Mouse (Mus musculus) spleen, postnatal 10 days (tissue): ENCODE data around the gene Stat6.

ENCODE experiments used
- DNase-seq, 2 experiments: peaks; one replicate each; pipeline ENCODE4 v3.0.0; 2021 to 2022; ENCODE audit warnings: low spot score in 2 of 2

The Stat6 gene

DNA sequence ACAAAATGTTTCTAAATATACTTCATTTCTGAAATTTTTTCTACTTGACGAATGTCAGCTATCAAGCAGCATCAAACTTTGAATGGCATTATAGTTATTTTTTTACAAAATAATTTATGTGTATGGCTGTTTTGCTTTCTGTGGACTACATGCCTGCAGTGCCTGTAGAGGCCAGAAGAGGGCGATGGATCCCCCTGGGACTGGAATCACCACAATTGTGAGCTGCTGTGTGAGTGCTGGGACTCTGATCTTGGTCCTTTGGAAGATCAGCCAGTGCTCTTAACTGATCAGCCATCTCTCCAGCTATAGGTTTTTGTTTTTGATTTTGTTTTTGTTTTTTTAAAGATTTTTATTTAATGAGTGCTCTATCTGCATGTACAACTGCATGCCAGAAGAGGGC, 28.5 kb downstream of the Stat6 start:
- peak; percentile 43 to 73 for DNase-seq

DNA sequence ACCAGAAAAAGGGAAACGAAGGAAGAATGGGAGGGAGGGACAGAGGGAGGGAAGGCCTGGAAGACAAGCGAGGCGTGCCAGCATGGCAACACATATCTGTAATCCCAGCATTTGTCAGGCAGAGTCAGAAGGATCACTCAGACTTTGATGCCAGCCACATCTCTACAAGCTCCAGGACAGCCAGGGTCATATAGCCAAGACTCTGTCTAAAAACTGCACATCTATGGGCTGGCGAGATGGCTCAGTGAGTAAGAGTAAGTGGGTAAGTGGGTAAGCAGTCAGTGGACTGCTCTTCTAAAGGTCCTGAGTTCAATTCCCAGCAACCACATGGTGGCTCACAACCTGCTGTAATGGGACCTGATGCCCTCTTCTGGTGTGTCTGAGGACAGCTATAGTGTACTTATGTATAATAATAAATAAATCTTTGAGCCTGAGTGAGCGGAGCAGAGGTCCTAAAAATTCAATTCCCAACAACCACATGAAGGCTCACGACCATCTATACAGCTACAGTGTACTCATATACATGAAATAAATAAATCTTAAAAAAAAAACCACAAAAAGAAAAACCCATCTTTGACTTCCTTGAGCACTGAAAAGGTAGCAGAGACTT, 31.4 kb downstream of the Stat6 start:
- DNase-seq = no peak

DNA sequence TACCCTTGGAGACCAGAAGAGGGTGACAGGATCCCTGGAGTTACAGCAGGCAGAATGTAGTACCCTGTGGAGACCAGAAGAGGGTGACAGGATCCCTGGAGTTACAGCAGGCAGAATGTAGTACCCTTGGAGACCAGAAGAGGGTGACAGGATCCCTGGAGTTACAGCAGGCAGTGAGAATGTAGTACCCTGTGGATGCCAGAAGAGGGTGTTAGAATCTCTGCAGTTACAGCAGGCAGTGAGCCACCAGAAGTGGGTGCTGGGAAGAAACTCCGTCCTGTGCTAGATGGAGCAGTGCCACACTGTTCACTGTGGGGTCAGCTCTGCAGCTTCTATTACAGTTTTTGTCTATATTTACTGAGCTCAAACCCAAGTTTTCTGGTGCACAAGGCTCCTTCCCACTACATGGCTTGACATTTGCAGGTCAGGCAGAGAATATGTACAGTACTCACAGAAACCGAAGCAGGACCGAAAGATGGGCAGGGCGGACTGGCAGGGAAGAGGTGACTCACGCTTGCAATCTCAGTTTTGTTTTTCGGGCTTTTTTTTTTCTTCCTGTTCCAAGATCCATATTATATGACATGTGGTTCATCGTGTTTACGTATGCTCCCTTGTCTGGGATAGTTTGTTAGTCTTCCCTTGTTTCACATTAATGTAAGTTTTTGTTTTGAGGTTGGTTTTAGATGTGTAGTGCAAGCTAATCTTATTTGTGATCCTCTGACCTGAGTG, 32.2 kb downstream of the Stat6 start:
- DNase-seq = peak; percentile 69 to 85

DNA sequence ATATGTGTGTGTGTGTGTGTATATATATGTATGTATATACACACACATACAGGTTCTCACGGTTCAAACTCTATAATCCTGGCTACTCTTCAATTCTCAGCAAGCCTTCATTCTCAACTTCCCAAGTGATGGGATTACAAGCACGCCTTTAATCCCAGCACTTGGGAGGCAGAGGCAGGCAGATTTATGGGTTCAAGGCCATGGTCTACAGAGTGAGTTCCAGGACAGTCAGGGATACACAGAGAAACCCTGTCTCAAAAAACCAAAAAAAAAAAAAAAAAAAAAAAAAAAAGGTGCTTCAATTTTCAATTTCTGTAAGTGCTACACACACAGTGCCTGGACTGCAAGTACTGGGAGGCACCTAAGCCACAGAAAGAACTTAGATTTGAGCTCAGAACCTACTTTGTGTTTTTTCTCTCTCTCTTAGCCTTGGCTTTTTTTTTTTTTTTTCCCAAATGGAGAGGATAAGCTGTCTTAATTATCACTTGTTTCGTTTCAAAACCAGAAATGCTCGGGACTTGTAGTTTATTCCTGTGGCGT, 33.1 kb downstream of the Stat6 start:
- no peak for DNase-seq

DNA sequence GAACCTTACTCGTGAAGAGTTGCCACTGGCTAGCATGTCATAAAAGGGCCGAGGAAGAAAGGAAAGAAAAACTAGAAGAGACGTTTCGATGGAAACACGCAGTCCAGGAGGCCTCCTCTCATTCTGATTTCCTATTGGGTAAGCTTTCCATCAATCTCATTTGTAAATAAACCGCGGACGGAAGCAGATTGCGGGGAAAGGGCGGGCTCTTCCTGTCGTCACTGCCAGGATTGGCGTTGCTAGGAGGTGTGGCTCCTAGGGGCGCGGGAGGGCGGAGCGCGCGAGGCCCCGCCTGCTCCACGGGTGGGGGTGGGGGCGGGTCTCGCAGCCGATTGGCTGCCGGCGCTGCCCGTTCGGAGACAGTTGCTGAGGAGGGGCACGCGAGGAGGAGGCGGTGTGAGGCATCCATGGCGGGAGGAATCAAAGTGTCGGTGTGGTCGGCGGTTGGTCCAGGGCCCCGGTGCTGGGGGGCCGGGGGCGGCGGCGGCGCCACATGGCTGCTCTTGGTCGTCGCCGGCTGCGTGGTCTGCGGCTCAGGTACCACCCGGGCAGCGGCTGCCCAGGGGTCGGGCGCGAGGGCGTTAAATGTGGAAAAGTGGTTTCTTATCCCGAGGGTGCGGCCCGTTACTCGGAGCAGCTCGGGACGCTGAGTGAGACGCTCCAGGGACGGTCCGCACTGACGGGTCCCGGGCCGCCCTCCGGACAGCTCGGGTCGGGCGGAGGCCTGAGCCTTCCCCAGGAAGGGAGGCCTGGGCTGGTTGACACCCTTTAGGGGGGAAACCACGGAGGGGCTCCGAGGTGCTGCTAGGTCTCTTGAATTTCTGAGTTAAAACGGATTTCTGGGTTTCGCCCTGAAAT, 34.1 kb downstream of the Stat6 start:
- DNase-seq = peak; percentile 80 to 94

DNA sequence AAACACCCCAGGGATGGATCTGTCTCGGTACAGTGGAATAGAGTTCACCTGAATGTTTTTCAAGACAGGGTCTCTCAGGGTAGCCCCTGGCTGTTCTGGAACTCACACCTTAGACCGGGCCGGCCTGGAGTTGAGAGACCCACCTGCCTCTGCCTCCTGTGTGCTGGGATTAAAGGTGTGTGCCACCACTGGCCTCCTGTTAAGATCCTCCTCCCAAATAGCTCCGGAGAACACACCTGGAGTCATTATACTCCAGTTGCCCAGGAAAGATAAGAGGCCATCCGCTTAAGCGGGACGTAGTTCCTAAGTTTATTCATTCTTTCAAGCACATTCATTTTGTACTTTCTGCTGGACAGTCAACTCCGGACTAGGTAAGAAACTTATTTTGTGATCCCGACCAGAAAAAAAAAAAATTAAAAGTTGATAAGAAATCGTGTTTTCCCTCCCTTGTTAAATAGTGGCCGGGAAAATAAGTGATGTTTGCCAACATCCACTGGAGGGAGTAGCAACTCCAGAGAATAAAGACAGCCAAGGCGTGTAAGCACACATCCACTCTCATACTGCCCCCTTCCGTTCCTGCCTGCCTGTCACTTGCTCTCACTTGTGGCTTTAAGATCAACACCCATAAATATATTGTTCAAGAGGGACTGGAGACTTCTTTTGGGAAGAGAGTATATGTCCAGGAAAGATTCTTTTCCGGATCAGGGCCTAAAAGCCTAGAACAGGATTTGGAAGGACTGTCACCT, 35.0 kb downstream of the Stat6 start:
- DNase-seq = peak; percentile 35 to 78

DNA sequence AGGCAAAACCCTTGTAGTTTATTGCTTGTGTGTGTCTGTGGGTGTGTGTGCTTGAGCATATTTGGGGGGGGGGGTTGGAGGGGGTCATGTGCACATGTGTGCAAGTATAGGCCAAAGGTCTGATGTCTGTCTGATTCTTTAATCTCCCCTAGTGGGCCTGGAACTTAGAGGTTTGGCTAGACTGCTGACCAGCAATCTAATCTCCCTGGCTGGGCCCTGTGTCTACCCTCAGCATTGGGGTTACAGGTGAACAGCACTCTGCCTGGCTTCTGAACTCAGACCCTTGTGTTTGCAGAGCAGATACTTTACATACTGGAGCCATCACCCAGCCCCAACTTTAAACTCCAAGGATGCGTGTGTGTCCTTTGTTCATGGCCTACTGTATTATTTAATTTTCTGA, 36.4 kb downstream of the Stat6 start:
- DNase-seq = no peak

DNA sequence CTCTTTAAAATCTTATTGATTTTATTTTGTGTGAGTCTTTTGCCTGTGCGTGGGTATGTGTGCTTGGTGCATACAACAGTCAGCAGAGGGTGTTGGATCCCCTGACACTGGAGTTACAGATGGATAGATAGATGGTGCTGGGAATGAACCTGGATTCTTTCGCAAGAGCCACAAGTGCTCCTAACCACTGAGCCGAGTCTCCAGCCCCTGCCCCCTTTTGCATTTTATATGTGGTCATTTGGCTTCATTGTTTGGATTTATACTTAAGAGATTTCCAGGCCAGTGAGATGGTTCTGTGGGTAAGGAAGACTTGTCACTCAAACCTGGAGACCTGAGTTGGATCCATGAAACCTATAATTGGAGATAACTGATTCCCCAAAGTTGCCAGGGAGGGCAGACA, 37.1 kb downstream of the Stat6 start:
- DNase-seq = no peak

DNA sequence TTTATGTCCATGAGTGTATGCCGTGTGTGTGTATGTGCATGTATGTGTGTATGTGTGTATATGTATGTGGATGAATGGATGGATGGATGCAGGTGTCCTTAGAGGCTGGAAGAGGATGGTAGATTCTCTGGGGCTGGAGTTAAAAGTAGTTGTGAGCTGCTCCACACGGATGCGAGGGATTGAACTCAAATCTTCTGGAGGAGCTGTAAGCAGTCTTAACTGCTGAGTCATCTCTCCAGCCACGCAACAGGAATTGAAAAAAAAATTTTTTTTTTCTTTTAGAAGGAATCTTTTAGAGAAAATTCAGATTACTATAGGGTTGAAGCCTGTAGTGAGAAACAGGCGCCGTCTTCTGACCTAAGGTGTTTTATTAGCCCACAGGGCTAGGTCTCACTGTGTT, 40.1 kb downstream of the Stat6 start:
- DNase-seq = no peak

DNA sequence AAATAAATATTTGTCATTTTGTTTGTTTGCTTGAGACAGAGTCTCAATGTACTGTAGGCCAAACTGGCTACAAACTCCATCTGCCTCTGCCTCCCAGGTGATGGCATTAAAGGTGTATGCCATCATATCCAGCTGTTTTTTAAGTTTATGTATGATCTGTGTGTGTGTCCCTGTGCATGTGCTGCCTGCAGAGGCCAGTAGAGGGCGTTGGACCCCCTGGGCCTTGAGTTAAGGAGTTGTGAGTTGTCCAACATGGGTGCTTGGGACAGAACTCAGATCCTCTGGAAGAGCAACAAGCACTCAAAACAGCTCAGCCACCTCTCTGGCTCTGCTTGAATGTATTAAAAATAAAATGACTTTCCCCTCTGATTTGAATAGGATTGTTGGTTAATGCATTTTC, 48.3 kb downstream of the Stat6 start:
- DNase-seq = no peak

DNA sequence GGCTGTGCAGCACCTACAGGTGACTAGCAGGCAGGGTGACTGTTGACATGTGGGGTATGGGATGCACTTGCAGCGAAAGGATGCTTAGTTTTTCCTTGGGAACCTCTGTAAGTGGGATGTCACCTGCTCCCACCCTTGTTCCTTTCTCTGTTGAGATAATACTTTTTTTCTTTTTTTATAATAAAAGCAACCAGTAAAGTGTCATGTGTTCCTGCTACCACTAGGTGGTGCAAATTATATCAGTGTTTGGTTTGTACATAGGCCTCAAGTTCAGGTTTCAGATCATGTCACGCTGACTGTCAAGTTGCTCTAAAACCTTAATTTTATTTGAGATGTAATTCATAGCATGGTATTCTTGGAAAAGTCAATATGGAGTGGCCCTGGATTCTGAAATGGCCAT, 51.9 kb downstream of the Stat6 start:
- peak; percentile 16 to 32 for DNase-seq

DNA sequence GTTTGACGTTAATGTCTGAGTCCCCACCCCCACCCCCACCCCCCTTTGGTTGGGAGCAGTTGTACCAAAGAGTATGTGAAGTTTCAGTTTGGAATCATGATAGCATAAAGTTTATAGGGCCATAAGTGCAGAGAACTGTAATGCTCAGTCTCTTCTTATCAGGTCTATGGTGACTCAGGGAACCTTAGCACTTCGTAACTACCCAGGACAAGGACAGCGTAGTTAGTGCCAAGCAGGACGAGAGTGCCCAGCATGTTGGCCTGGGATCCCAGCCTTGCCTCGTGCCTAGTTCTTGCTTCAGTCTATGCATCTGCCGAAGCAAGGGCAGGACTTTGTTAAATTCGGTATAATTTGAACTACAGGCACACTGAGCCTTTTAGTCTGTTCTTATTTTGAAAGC, 53.0 kb downstream of the Stat6 start:
- DNase-seq = no peak

DNA sequence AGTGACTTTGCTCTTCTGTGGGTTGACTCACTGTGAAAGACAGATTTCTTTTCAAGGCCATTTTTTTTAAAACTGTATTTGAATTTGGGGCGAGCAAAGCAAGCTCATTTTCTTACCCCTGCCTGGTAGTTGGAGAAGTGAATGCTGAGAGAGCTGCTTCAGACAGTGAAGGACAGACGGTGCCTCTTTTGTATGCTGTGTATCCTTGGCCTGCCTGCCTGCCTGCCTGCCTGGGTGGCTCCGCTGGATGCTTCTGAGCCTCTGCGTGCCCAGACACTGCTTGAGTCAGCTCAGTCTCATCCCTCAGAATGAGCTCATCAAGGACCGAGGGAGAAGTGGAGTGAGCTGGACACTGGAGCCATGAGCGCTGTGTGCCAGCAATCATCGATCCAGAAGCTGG, 56.2 kb downstream of the Stat6 start:
- no peak for DNase-seq

DNA sequence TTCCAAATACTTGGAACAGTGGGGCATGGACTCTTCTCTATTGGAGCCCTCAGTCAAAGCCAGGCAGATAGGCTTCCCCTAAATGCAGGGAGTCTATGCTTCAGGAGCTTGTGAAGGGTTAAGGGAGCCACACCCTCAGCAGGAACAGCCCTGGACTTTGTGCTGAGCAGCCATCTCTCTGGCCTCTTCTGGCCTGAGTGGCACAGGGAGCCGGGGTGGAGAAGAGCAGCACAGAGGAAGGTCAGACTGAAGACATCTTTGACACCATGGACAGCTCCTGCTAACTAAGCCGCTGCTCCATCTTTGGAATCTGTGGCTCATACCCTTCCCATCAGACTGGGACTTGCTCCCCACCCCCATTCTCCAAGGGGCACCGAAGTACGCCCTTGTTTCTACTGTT, 60.5 kb downstream of the Stat6 start:
- DNase-seq = no peak

DNA sequence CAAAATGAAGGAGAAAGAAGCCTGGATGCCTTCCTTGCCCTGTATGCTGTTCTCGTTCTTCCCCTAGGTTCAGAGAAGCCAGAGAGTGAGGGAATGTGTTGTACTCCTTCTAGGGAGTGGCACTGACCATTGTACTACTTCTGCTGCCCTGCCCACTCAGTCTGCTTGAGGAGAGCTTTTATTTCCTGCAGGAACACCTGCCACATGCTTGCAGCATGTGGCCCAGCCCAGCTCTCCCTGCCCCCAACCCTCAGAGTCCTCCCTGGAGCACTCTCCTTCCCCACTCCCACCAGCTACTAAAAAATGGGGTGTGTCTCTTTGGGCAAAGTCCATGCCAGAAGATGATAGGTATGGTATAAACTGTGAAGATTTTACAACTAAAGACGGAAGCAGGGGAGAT, 61.5 kb downstream of the Stat6 start:
- no peak for DNase-seq

DNA sequence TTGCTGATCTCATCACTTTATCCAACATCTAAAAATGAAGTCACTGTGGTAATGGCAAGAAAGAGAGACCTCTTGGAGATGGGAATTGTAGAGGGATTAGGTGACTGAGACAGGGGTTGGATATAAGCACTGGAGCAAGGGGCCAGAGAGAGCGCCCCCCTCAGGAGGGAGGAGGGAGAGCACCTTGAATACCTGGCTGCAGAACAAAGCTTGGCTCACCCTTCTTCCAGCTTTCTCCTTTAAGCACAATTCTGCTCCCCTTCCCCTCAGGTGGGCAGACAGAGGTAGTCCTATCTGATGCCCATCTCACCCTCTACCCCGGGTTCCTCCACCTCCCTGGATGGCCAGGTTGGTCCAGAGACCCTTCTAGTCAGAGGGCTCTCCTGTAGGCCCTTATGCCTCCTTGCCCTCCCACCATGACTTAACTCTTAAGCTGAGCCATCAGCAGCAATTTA, 62.0 kb downstream of the Stat6 start, which contains the start of gene Myo1a:
TSS of gene Myo1a (plus strand) at position 405 of the 455 bp plus-strand sequence.
- no peak for DNase-seq

DNA sequence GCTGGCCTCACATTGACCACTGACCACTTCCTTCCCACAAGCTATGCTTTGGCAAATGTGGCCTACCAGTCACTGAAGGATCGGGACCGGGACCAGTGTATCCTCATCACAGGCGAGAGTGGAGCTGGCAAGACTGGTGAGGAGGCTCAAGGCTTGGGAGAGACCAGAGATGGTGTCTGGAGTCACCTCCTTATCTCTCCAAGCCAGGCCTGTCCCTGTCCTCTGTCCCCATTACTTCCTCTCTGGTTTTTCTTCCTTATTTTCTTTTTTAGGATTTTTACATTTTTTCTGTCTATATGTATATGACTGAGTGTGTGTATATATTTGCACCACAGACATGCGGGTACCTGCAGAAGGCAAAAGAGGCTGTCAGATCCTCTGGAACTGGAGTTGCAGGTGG, 63.0 kb downstream of the Stat6 start:
- DNase-seq = no peak

DNA sequence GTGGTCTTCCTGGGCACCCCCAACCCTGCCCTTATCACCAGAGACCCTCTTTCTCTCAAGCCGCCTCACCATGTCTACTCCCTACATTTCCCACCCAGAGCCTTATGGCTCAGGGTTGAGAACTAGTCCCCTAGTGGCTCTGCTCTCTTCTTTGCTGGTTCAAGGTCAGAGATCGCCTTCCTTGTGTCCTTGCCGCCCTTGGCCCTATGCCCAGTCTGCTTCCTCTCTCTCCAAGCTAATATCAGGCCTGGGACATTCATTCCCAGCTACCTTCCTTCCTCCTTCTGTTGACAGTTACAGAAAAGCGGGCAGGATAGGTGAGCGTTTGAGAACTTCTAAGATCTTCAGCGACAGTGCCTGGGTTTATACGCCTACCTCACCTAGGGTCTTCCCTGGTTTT, 64.9 kb downstream of the Stat6 start:
- DNase-seq = no peak

DNA sequence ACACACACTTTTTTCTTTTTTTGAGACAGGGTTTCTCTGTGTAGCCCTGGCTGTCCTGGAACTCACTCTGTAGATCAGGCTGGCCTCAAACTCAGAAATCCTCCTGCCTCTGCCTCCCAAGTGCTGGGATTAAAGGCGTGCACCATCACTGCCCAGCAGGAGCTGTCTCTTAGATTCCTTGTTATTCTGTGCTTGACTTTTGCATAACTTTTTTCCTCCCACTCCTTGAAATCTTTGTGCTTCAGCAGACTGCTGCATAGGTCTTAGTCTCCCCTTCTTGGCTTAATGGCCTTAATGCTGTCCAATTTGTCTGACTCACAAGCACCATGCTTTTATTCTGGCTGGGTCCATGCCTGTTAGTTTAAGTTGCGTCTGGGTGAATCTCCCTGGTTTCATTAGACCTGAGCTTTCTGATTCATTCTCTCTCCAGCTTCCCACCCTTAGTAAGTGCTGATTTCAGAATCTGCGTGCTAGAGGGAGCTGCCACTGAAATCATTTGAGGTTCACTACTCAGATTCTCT, 66.1 kb downstream of the Stat6 start:
- no peak for DNase-seq

DNA sequence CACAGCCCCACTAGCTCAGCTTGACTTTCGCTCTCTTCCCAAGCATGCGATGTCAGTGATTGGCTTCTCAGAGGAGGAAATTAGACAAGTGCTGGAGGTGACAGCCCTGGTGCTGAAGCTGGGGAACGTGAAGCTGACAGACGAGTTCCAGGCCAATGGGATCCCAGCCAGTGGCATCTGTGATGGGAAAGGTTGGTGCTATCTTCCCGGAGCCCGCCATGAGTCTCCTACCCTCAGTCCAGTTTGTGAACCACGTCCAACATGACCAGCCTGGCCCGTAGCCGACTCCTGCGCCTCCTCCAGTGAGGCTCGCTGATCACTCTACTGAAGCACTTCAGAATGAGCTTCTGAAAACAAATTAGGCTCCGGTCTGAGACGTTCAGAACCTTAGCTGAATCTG, 67.5 kb downstream of the Stat6 start:
- no peak for DNase-seq
